20 mouse cellular contexts compared by ENCODE assay signal in genomic region chr17:87897175-87897574, GRCm38 (mm10). TPM values are rescaled to one million over a fixed set of nuclear protein-coding genes. Genes with fewer than 3 reads are reported as not detected.
A peak's percentile ranks its signal among the peaks of the same experiment; 100 is the strongest.
DNase-seq lines count a peak whose midpoint lies in the region; ATAC-seq lines count a peak whose summit lies in the region.
"Had no signal": no experiment of that assay in that cellular context is flagged by ENCODE, and none has a peak within 500 bp of the region (broad histone marks: within the 10 kb centered on the region; RNA-seq: fewer than 3 reads in every experiment).

No protein-coding gene starts in this region.

- no peaks in the 10 kb centered on the region for H3K27me3 ChIP-seq in forebrain, embryonic 13.5 days
- no peaks in the 10 kb centered on the region for H3K27me3 ChIP-seq in forebrain, embryonic 11.5 days (ENCODE audit: control insufficient read depth, insufficient read depth, low read length)
- H3K27me3 ChIP-seq in midbrain, embryonic 10.5 days (ENCODE audit: low read depth, poor library complexity, severe bottlenecking), result no peaks in the 10 kb centered on the region
- no peaks in the 10 kb centered on the region for H3K27me3 ChIP-seq in midbrain, embryonic 16.5 days (ENCODE audit: control insufficient read depth, insufficient read depth, low read depth, low read length)
- no peaks in the 10 kb centered on the region for H3K27me3 ChIP-seq in embryonic facial prominence, embryonic 15.5 days
- no peaks in the 10 kb centered on the region for H3K27me3 ChIP-seq in neural tube, embryonic 13.5 days
- H3K27me3 ChIP-seq: hindbrain, embryonic 12.5 days; intestine, embryonic 15.5 days; stomach, embryonic 15.5 days had no signal

- no peaks in the 10 kb centered on the region; the same call in 1 of the 2 replicates for H3K9me3 ChIP-seq in forebrain, embryonic 13.5 days (replicated peaks)
- no peaks in the 10 kb centered on the region for H3K9me3 ChIP-seq in forebrain, embryonic 11.5 days (ENCODE audit: control insufficient read depth, low read length)
- peaks cover 8% of the 10 kb centered on the region; the same call in 1 of the 2 replicates for H3K9me3 ChIP-seq in midbrain, embryonic 10.5 days (replicated peaks)
- H3K9me3 ChIP-seq in midbrain, embryonic 16.5 days (replicated peaks; ENCODE audit: control insufficient read depth, low read length, poor library complexity, severe bottlenecking), result no peaks in the 10 kb centered on the region
- no peaks in the 10 kb centered on the region for H3K9me3 ChIP-seq in embryonic facial prominence, embryonic 15.5 days (replicated peaks)
- H3K9me3 ChIP-seq in neural tube, embryonic 13.5 days, result no peaks in the 10 kb centered on the region
- H3K9me3 ChIP-seq: hindbrain, embryonic 12.5 days; intestine, embryonic 15.5 days; stomach, embryonic 15.5 days had no signal

- WGBS in forebrain, embryonic 13.5 days, result 47% methylated on average over 6 of the region's 6 CpGs
- 65% methylated on average over 6 of the region's 6 CpGs for WGBS in forebrain, embryonic 11.5 days
- WGBS in midbrain, embryonic 10.5 days, result 64% methylated on average over 6 of the region's 6 CpGs
- 56% methylated on average over 6 of the region's 6 CpGs for WGBS in midbrain, embryonic 16.5 days
- 60% methylated on average over 6 of the region's 6 CpGs for WGBS in embryonic facial prominence, embryonic 15.5 days
- WGBS in neural tube, embryonic 13.5 days, result 46% methylated on average over 6 of the region's 6 CpGs

- no peak overlapping the region for H3K4me2 ChIP-seq in forebrain, embryonic 13.5 days
- H3K4me2 ChIP-seq in forebrain, embryonic 11.5 days (ENCODE audit: low read depth, low read length, severe bottlenecking), result no peak overlapping the region
- H3K4me2 ChIP-seq in midbrain, embryonic 16.5 days (ENCODE audit: low read length), result no peak overlapping the region
- H3K4me2 ChIP-seq in embryonic facial prominence, embryonic 15.5 days (replicated peaks), result no peak overlapping the region
- no peak overlapping the region for H3K4me2 ChIP-seq in neural tube, embryonic 13.5 days
- H3K4me2 ChIP-seq: heart, embryonic 11.5 days; hindbrain, embryonic 12.5 days; intestine, embryonic 15.5 days; stomach, embryonic 15.5 days had no signal

- H3K4me3 ChIP-seq in forebrain, embryonic 13.5 days, result no peak overlapping the region
- no peak overlapping the region for H3K4me3 ChIP-seq in forebrain, embryonic 11.5 days (ENCODE audit: low read depth, low read length)
- H3K4me3 ChIP-seq in midbrain, embryonic 10.5 days, result no peak overlapping the region
- H3K4me3 ChIP-seq in midbrain, embryonic 16.5 days (ENCODE audit: low read depth, low read length), result no peak overlapping the region
- H3K4me3 ChIP-seq in embryonic facial prominence, embryonic 15.5 days (replicated peaks), result no peak overlapping the region
- H3K4me3 ChIP-seq in neural tube, embryonic 13.5 days, result no peak overlapping the region
- H3K4me3 ChIP-seq: hindbrain, embryonic 12.5 days; intestine, embryonic 15.5 days; stomach, embryonic 15.5 days had no signal

- no peaks in the 10 kb centered on the region for H3K36me3 ChIP-seq in forebrain, embryonic 13.5 days (ENCODE audit: poor library complexity, severe bottlenecking)
- no peaks in the 10 kb centered on the region for H3K36me3 ChIP-seq in forebrain, embryonic 11.5 days (ENCODE audit: control insufficient read depth, insufficient read depth, low read length)
- H3K36me3 ChIP-seq in midbrain, embryonic 10.5 days, result no peaks in the 10 kb centered on the region
- no peaks in the 10 kb centered on the region for H3K36me3 ChIP-seq in midbrain, embryonic 16.5 days (ENCODE audit: control insufficient read depth, insufficient read depth, low read length)
- H3K36me3 ChIP-seq in embryonic facial prominence, embryonic 15.5 days, result no peaks in the 10 kb centered on the region
- H3K36me3 ChIP-seq in neural tube, embryonic 13.5 days, result no peaks in the 10 kb centered on the region
- H3K36me3 ChIP-seq: hindbrain, embryonic 12.5 days; intestine, embryonic 15.5 days; stomach, embryonic 15.5 days had no signal

- H3K27ac ChIP-seq in forebrain, embryonic 13.5 days, result no peak overlapping the region
- H3K27ac ChIP-seq in forebrain, embryonic 11.5 days (ENCODE audit: low read depth, low read length), result no peak overlapping the region
- 0 out of 2 replicates have a peak overlapping the region, but pooled peaks have one; percentile 17 for H3K27ac ChIP-seq in midbrain, embryonic 10.5 days (replicated peaks)
- no peak overlapping the region for H3K27ac ChIP-seq in midbrain, embryonic 16.5 days (ENCODE audit: low read length)
- H3K27ac ChIP-seq in embryonic facial prominence, embryonic 15.5 days (replicated peaks), result no peak overlapping the region
- peak overlapping the region; percentile 25 for H3K27ac ChIP-seq in neural tube, embryonic 13.5 days (replicated peaks)
- H3K27ac ChIP-seq: hindbrain, embryonic 12.5 days; intestine, embryonic 15.5 days; stomach, embryonic 15.5 days had no signal

- no peak overlapping the region for H3K9ac ChIP-seq in forebrain, embryonic 13.5 days
- H3K9ac ChIP-seq in forebrain, embryonic 11.5 days (ENCODE audit: low read length), result no peak overlapping the region
- H3K9ac ChIP-seq in midbrain, embryonic 16.5 days (ENCODE audit: low read depth, low read length), result no peak overlapping the region
- H3K9ac ChIP-seq in embryonic facial prominence, embryonic 15.5 days, result no peak overlapping the region
- no peak overlapping the region for H3K9ac ChIP-seq in neural tube, embryonic 13.5 days
- H3K9ac ChIP-seq: hindbrain, embryonic 12.5 days; intestine, embryonic 15.5 days; stomach, embryonic 15.5 days had no signal

- peak; percentile 36; the same call in 1 of the 2 replicates for ATAC-seq in forebrain, embryonic 13.5 days
- no peak for ATAC-seq in forebrain, embryonic 11.5 days (replicated peaks; ENCODE audit: low FRiP score)
- ATAC-seq in midbrain, embryonic 16.5 days, result no peak
- ATAC-seq in embryonic facial prominence, embryonic 15.5 days (ENCODE audit: insufficient number of reproducible peaks, low FRiP score, low TSS enrichment, low read depth), result 0 out of 2 replicates have a peak, but pooled peaks have one; percentile 21
- no peak; the same call in 1 of the 2 replicates for ATAC-seq in neural tube, embryonic 13.5 days (ENCODE audit: low read depth)
- ATAC-seq: intestine, embryonic 15.5 days had no signal

- H3K4me1 ChIP-seq in forebrain, embryonic 13.5 days, result peaks cover 12% of the 10 kb centered on the region
- no peaks in the 10 kb centered on the region; the same call in 1 of the 2 replicates for H3K4me1 ChIP-seq in forebrain, embryonic 11.5 days (replicated peaks; ENCODE audit: control insufficient read depth, insufficient read depth, low read length)
- peaks cover 26% of the 10 kb centered on the region for H3K4me1 ChIP-seq in midbrain, embryonic 10.5 days
- H3K4me1 ChIP-seq in midbrain, embryonic 16.5 days (ENCODE audit: control insufficient read depth, insufficient read depth, low read length), result peaks cover 4% of the 10 kb centered on the region; the same call in 1 of the 2 replicates
- H3K4me1 ChIP-seq in embryonic facial prominence, embryonic 15.5 days, result no peaks in the 10 kb centered on the region
- peaks cover 16% of the 10 kb centered on the region for H3K4me1 ChIP-seq in neural tube, embryonic 13.5 days (replicated peaks)
- H3K4me1 ChIP-seq: intestine, embryonic 15.5 days; stomach, embryonic 15.5 days had no signal

- no peak for DNase-seq in forebrain, embryonic 11.5 days (ENCODE audit: low spot score)
- DNase-seq in midbrain, embryonic 10.5 days (ENCODE audit: low spot score), result peak; percentile 18
- no peak for DNase-seq in cerebellum, adult 18-20 months
- DNase-seq: B cell, adult 2 months; cerebellum, adult 9-10 months; heart, postnatal 10 days; kidney, adult 9 months; kidney, postnatal 25 days; lung, adult 18-20 months; thymus, adult 18-20 months had no signal

RNA-seq across cellular contexts. Expression of gene Rpl36-ps4, which starts 23.6 kb away (rescaled TPM):
- polyA plus RNA-seq in forebrain, embryonic 13.5 days (2015; fragmentation: Nextera tagmentation; extraction: Ambion mirVana), result not detected in 2 replicates
- not detected in 2 replicates for polyA plus RNA-seq in forebrain, embryonic 11.5 days (2014; fragmentation: Nextera tagmentation; extraction: Ambion mirVana)
- polyA plus RNA-seq in midbrain, embryonic 10.5 days (2016; fragmentation: Nextera tagmentation; extraction: Ambion mirVana), result not detected in 2 replicates
- not detected in 2 replicates for polyA plus RNA-seq in midbrain, embryonic 16.5 days (2015; fragmentation: Nextera tagmentation; extraction: Ambion mirVana)
- polyA plus RNA-seq in embryonic facial prominence, embryonic 15.5 days (2015; fragmentation: Nextera tagmentation; extraction: Ambion mirVana), result not detected in 2 replicates
- not detected in 2 replicates for polyA plus RNA-seq in neural tube, embryonic 13.5 days (2015; fragmentation: Nextera tagmentation; extraction: Ambion mirVana)
- polyA plus RNA-seq: gonadal fat pad, adult 2 months; heart, embryonic 11.5 days; hindbrain, embryonic 12.5 days; intestine, embryonic 15.5 days; liver, adult 2 months; stomach, embryonic 15.5 days had no signal

Comparison
In these comparisons a context has a peak if more than half of its experiments do, and no peak if none do; other contexts are left out.
1. ATAC-seq: peak in forebrain, embryonic 13.5 days (single experiment) and embryonic facial prominence, embryonic 15.5 days (single experiment); none in forebrain, embryonic 11.5 days (single experiment), midbrain, embryonic 16.5 days (single experiment) and neural tube, embryonic 13.5 days (single experiment).
2. H3K27ac ChIP-seq: peak in midbrain, embryonic 10.5 days (single experiment) and neural tube, embryonic 13.5 days (single experiment); none in forebrain, embryonic 13.5 days (single experiment), forebrain, embryonic 11.5 days (single experiment), midbrain, embryonic 16.5 days (single experiment) and embryonic facial prominence, embryonic 15.5 days (single experiment).